Mouse (Mus musculus): Measurements from ENCODE around the gene Olfr180. TPM values are rescaled to one million over a fixed set of nuclear protein-coding genes. Genes with fewer than 3 reads are reported as not detected.

Gene Olfr180
- not detected for total RNA-seq (2023)

GRCm38 (mm10) chr16:58929292-58929691 is at the start of gene Olfr180:
Gene Olfr180 (minus strand): TSS chr16:58929392.

GRCm38 (mm10) chr16:58928655-58929054 is 537 bp downstream of the Olfr180 start, which contains the start of gene Olfr181:
Gene Olfr181 (minus strand): TSS chr16:58928755.

GRCm38 (mm10) chr16:58891963-58892362 is 37.2 kb downstream of the Olfr180 start, which contains the start of gene Olfr178:
Gene Olfr178 (minus strand): TSS chr16:58892063.

GRCm38 (mm10) chr16:58874668-58875067 is 54.5 kb downstream of the Olfr180 start, which contains the start of gene Olfr177:
Gene Olfr177 (minus strand): TSS chr16:58874768.

Other genes starting within 250 kb of the Olfr180 start
- not detected for gene Gpr15, start 210.3 kb downstream of the Olfr180 start, total RNA-seq (2023)
- 42.3 TPM for gene Cldnd1, start 201.5 kb downstream of the Olfr180 start, total RNA-seq (2023)
- gene Olfr172, start 166.2 kb downstream of the Olfr180 start, total RNA-seq (2023), result not detected
- gene Olfr173, start 129.1 kb downstream of the Olfr180 start, total RNA-seq (2023), result not detected
- gene Olfr175-ps1, start 102.6 kb downstream of the Olfr180 start, total RNA-seq (2023), result not detected
- not detected for gene Olfr177, start 54.6 kb downstream of the Olfr180 start, total RNA-seq (2023)
- not detected for gene Olfr178, start 37.3 kb downstream of the Olfr180 start, total RNA-seq (2023)
- not detected for gene Olfr181, start 637 bp downstream of the Olfr180 start, total RNA-seq (2023)
- gene Olfr183, start 66.0 kb upstream of the Olfr180 start, total RNA-seq (2023), result not detected
- not detected for gene Olfr186, start 100.9 kb upstream of the Olfr180 start, total RNA-seq (2023)
- not detected for gene Olfr187, start 110.4 kb upstream of the Olfr180 start, total RNA-seq (2023)
- gene Olfr190, start 148.6 kb upstream of the Olfr180 start, total RNA-seq (2023), result not detected
- gene Olfr191, start 160.4 kb upstream of the Olfr180 start, total RNA-seq (2023), result not detected
- not detected for gene Olfr193, start 182.5 kb upstream of the Olfr180 start, total RNA-seq (2023)
- not detected for gene Olfr194, start 191.7 kb upstream of the Olfr180 start, total RNA-seq (2023)
- gene Olfr195, start 217.7 kb upstream of the Olfr180 start, total RNA-seq (2023), result not detected
- not detected for gene Olfr196, start 241.1 kb upstream of the Olfr180 start, total RNA-seq (2023)

Data from CD4-positive naive resting alpha-beta T cell, adult 57 days (primary cell).